In genomic region chr1:172191578-172191977, GRCm38 (mm10) we compare ENCODE assay signal across 28 mouse cellular contexts. TPM values are rescaled to one million over a fixed set of nuclear protein-coding genes. Genes with fewer than 3 reads are reported as not detected.
DNase-seq lines count a peak whose midpoint lies in the region; ATAC-seq and TF ChIP-seq lines count a peak whose summit lies in the region.
"Had no signal": no experiment of that assay in that cellular context is flagged by ENCODE, and none has a peak within 500 bp of the region (broad histone marks: within the 10 kb centered on the region; RNA-seq: fewer than 3 reads in every experiment).

No protein-coding gene starts in this region.

- DNase-seq in gastrocnemius, adult 2 months, result no peak
- no peak for DNase-seq in gastrocnemius, postnatal 36 days
- no peak for DNase-seq in kidney, adult 2 months
- DNase-seq in kidney, postnatal 14 days, result no peak
- DNase-seq in lung, postnatal 0 days (ENCODE audit: low spot score), result no peak
- no peak for DNase-seq in lung, postnatal 25 days (ENCODE audit: low spot score)
- DNase-seq in ovary, postnatal 14 days (ENCODE audit: low spot score), result no peak
- DNase-seq: adrenal gland, postnatal 36 days; B cell, adult 2 months; cerebellum, adult 11-12 months; cerebellum, postnatal 14 days; gastrocnemius, postnatal 14 days; kidney, adult 18-20 months; kidney, postnatal 10 days; left cerebral cortex, postnatal 4 days; lung, postnatal 14 days; midbrain, embryonic 14.5 days; thymus, postnatal 14 days had no signal

- ATAC-seq in lung, postnatal 0 days, result no peak
- ATAC-seq: Patski had no signal

- peak; percentile 18; the same call in 1 of the 2 replicates for TF ChIP-seq CTCF in gastrocnemius, adult 2 months (IDR thresholded peaks at IDR 0.05)
- 0 out of 2 replicates have a peak, but pooled peaks have one; percentile 13 for TF ChIP-seq CTCF in kidney, adult 2 months (conservative IDR thresholded peaks at IDR 0.05; ENCODE audit: insufficient read depth, insufficient read length, low read depth, low read length)
- TF ChIP-seq CTCF in lung, postnatal 0 days (IDR thresholded peaks at IDR 0.05), result 0 out of 2 replicates have a peak, but pooled peaks have one; percentile 4

- no peaks in the 10 kb centered on the region for H3K9me3 ChIP-seq in lung, postnatal 0 days (ENCODE audit: low read length)
- H3K9me3 ChIP-seq: forebrain, embryonic 10.5 days; G1E; heart, embryonic 15.5 days; limb, embryonic 15.5 days; liver, embryonic 15.5 days; neural tube, embryonic 13.5 days had no signal

- no peak overlapping the region for H3K9ac ChIP-seq in lung, postnatal 0 days (replicated peaks; ENCODE audit: low read depth)
- H3K9ac ChIP-seq: heart, embryonic 15.5 days; limb, embryonic 15.5 days; liver, embryonic 15.5 days; neural tube, embryonic 13.5 days had no signal

- intact Hi-C loops in gastrocnemius, adult 2 months (cut with DNase I), result no loop called here
- intact Hi-C loops in gastrocnemius, postnatal 36 days (cut with DNase I), result no loop called here

- peaks cover 11% of the 10 kb centered on the region for H3K36me3 ChIP-seq in kidney, adult 2 months (ENCODE audit: control insufficient read depth, insufficient read depth, low read length)
- peaks cover 66% of the 10 kb centered on the region for H3K36me3 ChIP-seq in lung, postnatal 0 days (ENCODE audit: insufficient read depth, low read length)

- no peak overlapping the region for H3K4me2 ChIP-seq in lung, postnatal 0 days (replicated peaks; ENCODE audit: low read depth, low read length)
- H3K4me2 ChIP-seq: heart, embryonic 15.5 days; limb, embryonic 15.5 days; liver, embryonic 15.5 days; neural tube, embryonic 13.5 days had no signal

- no peak overlapping the region for H3K4me3 ChIP-seq in gastrocnemius, adult 2 months
- no peak overlapping the region for H3K4me3 ChIP-seq in kidney, adult 2 months (ENCODE audit: insufficient read depth, low read depth, low read length)
- H3K4me3 ChIP-seq in lung, postnatal 0 days (ENCODE audit: low read depth, low read length), result no peak overlapping the region
- H3K4me3 ChIP-seq: forebrain, embryonic 10.5 days; heart, embryonic 15.5 days; limb, embryonic 15.5 days; liver, embryonic 15.5 days; myocyte; neural tube, embryonic 13.5 days had no signal

- H3K27ac ChIP-seq in gastrocnemius, adult 2 months, result peak overlapping the region; percentile 3; the same call in 1 of the 2 replicates
- no peak overlapping the region for H3K27ac ChIP-seq in kidney, adult 2 months (ENCODE audit: insufficient read depth, low read depth, low read length)
- H3K27ac ChIP-seq in lung, postnatal 0 days (ENCODE audit: low read length), result no peak overlapping the region
- H3K27ac ChIP-seq: forebrain, embryonic 10.5 days; heart, embryonic 15.5 days; limb, embryonic 15.5 days; liver, embryonic 15.5 days; neural tube, embryonic 13.5 days had no signal

- no peaks in the 10 kb centered on the region for H3K4me1 ChIP-seq in kidney, adult 2 months (ENCODE audit: control insufficient read depth, insufficient read depth, low read length)
- no peaks in the 10 kb centered on the region for H3K4me1 ChIP-seq in lung, postnatal 0 days (ENCODE audit: insufficient read depth, low read depth, low read length)
- H3K4me1 ChIP-seq: limb, embryonic 15.5 days; liver, embryonic 15.5 days; neural tube, embryonic 13.5 days had no signal

- 72% methylated on average over 2 of the region's 2 CpGs for WGBS in kidney, adult 2 months
- 86% methylated on average over 2 of the region's 2 CpGs for WGBS in lung, postnatal 0 days

- TF ChIP-seq POLR2A in kidney, adult 2 months (IDR thresholded peaks at IDR 0.05; ENCODE audit: low read depth, low read length), result no peak

- no peak for TF ChIP-seq EP300 in lung, postnatal 0 days (IDR thresholded peaks at IDR 0.05)

- no peaks in the 10 kb centered on the region for H3K27me3 ChIP-seq in kidney, adult 2 months (replicated peaks; ENCODE audit: control insufficient read depth, insufficient read depth, low read length)
- H3K27me3 ChIP-seq in lung, postnatal 0 days (replicated peaks; ENCODE audit: insufficient read depth, low read length), result no peaks in the 10 kb centered on the region
- H3K27me3 ChIP-seq: CH12.LX; heart, embryonic 15.5 days; limb, embryonic 15.5 days; liver, embryonic 15.5 days; neural tube, embryonic 13.5 days; Patski had no signal

RNA-seq across cellular contexts. Expression of gene Pea15a, which starts 15.0 kb away (rescaled TPM):
- total RNA-seq in gastrocnemius, adult 2 months (2021), result 10 to 100 TPM; 19.5 to 35.2 TPM
- total RNA-seq in gastrocnemius, postnatal 36 days (2021), result 10 to 100 TPM; 22.5 to 28.4 TPM
- 52.1 and 58.7 TPM in 2 replicates for polyA plus RNA-seq in kidney, adult 2 months (2012; rRNA removed)
- 114 and 118 TPM in 2 replicates for polyA plus RNA-seq in lung, postnatal 0 days (2015; fragmentation: Nextera tagmentation; extraction: Ambion mirVana)

RNA-seq across cellular contexts. Expression of gene Casq1, which starts 28.1 kb away (rescaled TPM):
- total RNA-seq in gastrocnemius, adult 2 months (2021), result 1,000 to 10,000 TPM; 2,819 to 3,581 TPM
- 1,000 to 10,000 TPM; 4,749 to 5,131 TPM for total RNA-seq in gastrocnemius, postnatal 36 days (2021)
- 0.29 and 27.1 TPM in 2 replicates for polyA plus RNA-seq in kidney, adult 2 months (2012; rRNA removed)
- 2.5 TPM in 2 replicates for polyA plus RNA-seq in lung, postnatal 0 days (2015; fragmentation: Nextera tagmentation; extraction: Ambion mirVana)
- total RNA-seq: G1E; megakaryocyte, adult 5-6 weeks had no signal
- polyA plus RNA-seq: G1E had no signal

RNA-seq across cellular contexts. Expression of gene Dcaf8, which starts 43.7 kb away (rescaled TPM):
- total RNA-seq in gastrocnemius, adult 2 months (2021), result 100 to 1,000 TPM; 158 to 193 TPM
- total RNA-seq in gastrocnemius, postnatal 36 days (2021), result 100 to 1,000 TPM; 165 to 181 TPM
- polyA plus RNA-seq in kidney, adult 2 months (2012; rRNA removed), result 93.4 and 95.1 TPM in 2 replicates
- 93.7 and 96.6 TPM in 2 replicates for polyA plus RNA-seq in lung, postnatal 0 days (2015; fragmentation: Nextera tagmentation; extraction: Ambion mirVana)
